Mouse (Mus musculus): Measurements from ENCODE around the gene Appl2. TPM values are rescaled to one million over a fixed set of nuclear protein-coding genes. Genes with fewer than 3 reads are reported as not detected.
A peak's percentile ranks its signal among the peaks of the same experiment; 100 is the strongest.

Appl2 gene
- polyA plus RNA-seq, 1 experiment from 2014 or later, result 30.8 TPM

DNA sequence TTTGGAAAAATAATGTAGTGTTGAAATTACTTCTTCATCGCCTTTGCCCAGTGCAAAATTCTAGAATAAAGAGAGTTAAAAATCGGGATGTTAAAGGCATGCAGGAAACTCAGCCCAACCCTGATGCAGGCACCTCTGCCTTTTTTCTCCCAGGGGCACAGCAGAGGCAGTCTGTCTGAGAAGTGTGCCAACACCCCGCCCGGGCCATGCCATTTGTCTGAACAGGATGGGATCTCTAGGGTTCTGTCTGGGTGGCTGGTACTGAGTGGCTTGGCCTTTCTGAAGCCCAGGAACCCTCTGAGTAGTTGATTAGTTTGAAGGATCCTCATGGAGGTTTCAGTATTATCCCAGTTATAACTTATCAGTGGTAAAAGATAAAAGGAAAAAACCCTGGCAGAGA is 20.3 kb downstream of the Appl2 start:
- H3K4me3 ChIP-seq, result no peak overlapping the region
- H3K27ac ChIP-seq (replicated peaks), result no peak overlapping the region
- H3K4me1 ChIP-seq, result peaks cover 14% of the 10 kb centered on the region
- H3K36me3 ChIP-seq, result peaks cover 44% of the 10 kb centered on the region
- 92% methylated on average over 4 of the region's 4 CpGs for WGBS
- no peak for DNase-seq (ENCODE audit: low spot score)
- no peaks in the 10 kb centered on the region for H3K9me3 ChIP-seq (replicated peaks)
- no peaks in the 10 kb centered on the region for H3K27me3 ChIP-seq (ENCODE audit: low read depth, poor library complexity, severe bottlenecking)

DNA sequence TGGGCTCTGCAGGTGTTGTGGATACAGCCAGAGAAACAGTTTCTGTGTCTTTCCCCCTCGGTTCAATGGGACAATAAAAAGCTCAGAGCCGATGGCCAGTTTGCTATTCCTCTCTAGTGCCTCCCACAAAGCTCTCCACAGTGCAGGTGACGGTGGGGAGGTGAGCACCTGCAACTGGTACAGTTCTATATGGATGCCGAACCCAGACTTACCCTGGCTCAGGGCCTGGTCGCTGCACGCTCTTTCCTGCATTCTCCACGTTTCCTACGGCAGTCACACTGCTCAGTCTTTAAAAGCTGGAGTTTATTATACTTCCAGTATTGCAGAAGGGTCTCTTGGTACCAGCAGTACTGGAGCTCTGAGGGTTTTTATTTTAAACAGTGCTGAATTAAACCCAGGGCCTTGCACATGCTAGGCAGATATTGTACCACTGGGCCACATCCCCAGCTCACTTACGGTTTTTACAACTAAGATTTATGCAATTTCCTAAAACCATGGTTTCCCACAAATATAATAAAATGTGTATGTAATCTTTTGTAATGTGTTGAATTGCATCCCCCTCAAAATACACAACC is 21.3 kb downstream of the Appl2 start:
- peaks cover 41% of the 10 kb centered on the region for H3K36me3 ChIP-seq

DNA sequence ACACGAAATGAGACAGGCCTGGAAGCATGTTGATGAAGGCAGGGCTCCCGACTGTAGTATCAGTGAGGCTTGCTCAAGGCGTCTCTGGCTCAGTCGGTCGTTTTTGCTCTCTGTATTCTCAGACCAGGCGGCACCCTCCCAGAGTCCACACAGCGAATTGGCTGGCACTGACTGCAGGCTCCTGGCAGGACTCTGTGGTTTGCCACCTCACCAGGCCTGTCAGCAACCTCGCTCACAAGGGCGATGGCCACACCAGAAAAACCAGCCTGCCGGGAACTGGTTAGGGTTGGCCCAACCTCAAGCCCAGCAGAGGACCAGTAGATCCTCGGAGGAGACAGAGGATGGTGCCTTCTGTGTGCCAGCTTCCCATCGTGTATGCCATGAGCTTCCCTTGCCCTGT is 23.7 kb downstream of the Appl2 start:
- H3K4me3 ChIP-seq, result no peak overlapping the region
- WGBS, result 94% methylated on average over 12 of the region's 12 CpGs
- H3K36me3 ChIP-seq, result peaks cover 49% of the 10 kb centered on the region
- DNase-seq (ENCODE audit: low spot score), result no peak
- H3K4me1 ChIP-seq, result peaks cover 13% of the 10 kb centered on the region
- no peaks in the 10 kb centered on the region for H3K27me3 ChIP-seq (ENCODE audit: low read depth, poor library complexity, severe bottlenecking)
- no peak overlapping the region for H3K27ac ChIP-seq (replicated peaks)
- H3K9me3 ChIP-seq (replicated peaks), result no peaks in the 10 kb centered on the region

More for the DNA sequence above, 21.3 kb downstream of the Appl2 start:
- H3K27me3 ChIP-seq (ENCODE audit: low read depth, poor library complexity, severe bottlenecking), result no peaks in the 10 kb centered on the region
- H3K27ac ChIP-seq (replicated peaks), result no peak overlapping the region
- DNase-seq (ENCODE audit: low spot score), result no peak
- WGBS, result 89% methylated on average over 9 of the region's 9 CpGs
- no peak overlapping the region for H3K4me3 ChIP-seq
- H3K4me1 ChIP-seq, result peaks cover 4% of the 10 kb centered on the region
- no peaks in the 10 kb centered on the region for H3K9me3 ChIP-seq (replicated peaks)

DNA sequence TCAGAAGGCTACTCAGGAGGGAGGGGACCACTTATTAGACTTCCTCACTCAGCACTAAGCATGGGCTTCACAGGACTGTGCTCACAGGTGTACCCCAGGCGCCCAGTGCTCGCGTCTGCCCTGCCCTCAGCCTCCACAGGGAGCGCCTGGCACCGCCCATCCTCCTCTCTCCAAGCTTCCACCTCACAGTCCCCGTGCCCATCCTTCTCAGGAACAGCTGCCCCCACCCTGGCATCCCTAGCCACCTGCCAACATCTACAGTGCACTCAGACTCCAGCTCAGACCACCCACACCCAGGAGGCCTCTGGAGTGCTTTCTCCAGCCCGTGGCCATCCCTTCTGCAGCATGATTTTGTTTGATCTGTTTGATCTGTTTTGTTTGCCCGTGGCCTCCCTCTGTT is 24.5 kb downstream of the Appl2 start:
- Histone ChIP-seq H3K36me3 (peaks cover 44% of the 10 kb centered on the region), H3K4me1 (peaks cover 13% of the 10 kb centered on the region), H3K27me3 (ENCODE audit: low read depth, poor library complexity, severe bottlenecking) (no peaks in the 10 kb centered on the region), H3K9me3 (replicated peaks) (no peaks in the 10 kb centered on the region), H3K4me3 (no peak overlapping the region), H3K27ac (replicated peaks) (no peak overlapping the region)
- no peak for DNase-seq (ENCODE audit: low spot score)
- WGBS, result 82% methylated on average over 8 of the region's 8 CpGs

DNA sequence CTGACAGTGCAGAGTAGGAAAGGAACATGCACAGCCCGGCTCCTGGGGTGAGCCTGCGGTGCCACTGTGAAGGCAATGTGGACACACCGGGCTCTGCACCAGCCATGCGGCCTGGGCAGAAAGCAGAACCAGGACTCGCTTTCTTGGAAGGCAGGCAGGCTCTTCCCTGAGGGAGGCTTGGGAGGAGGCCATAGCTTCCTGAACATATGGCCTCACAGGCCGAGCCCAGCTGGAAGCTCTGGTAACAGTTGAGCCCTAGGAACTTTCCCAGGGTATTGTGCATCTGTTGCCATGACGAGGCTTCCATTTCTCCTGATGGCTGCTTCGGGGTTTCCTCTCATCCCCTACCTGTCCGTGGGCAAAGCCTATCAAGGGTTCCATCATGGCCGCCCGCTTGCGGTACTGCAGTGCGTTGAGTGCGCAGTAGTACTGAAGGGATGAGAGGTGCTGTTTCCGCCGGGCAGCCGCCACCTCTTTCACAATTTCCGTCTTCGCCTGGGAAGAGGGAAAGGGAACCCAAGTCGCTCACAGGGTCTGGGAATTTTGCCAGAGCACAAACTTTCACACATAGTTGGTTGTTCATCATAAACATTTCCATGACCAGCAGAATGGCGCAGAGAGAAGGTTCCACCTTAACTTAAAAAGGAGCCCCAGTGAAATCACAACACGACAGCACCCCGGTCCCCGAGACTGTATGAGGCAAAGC is 28.0 kb downstream of the Appl2 start:
- Histone ChIP-seq H3K9me3 (replicated peaks) (no peaks in the 10 kb centered on the region), H3K4me3 (no peak overlapping the region), H3K4me1 (peaks cover 13% of the 10 kb centered on the region), H3K27me3 (ENCODE audit: low read depth, poor library complexity, severe bottlenecking) (no peaks in the 10 kb centered on the region), H3K36me3 (peaks cover 40% of the 10 kb centered on the region), H3K27ac (replicated peaks) (no peak overlapping the region; the same call in 1 of the 2 replicates)
- DNase-seq (ENCODE audit: low spot score), result no peak
- WGBS, result 94% methylated on average over 24 of the region's 24 CpGs

DNA sequence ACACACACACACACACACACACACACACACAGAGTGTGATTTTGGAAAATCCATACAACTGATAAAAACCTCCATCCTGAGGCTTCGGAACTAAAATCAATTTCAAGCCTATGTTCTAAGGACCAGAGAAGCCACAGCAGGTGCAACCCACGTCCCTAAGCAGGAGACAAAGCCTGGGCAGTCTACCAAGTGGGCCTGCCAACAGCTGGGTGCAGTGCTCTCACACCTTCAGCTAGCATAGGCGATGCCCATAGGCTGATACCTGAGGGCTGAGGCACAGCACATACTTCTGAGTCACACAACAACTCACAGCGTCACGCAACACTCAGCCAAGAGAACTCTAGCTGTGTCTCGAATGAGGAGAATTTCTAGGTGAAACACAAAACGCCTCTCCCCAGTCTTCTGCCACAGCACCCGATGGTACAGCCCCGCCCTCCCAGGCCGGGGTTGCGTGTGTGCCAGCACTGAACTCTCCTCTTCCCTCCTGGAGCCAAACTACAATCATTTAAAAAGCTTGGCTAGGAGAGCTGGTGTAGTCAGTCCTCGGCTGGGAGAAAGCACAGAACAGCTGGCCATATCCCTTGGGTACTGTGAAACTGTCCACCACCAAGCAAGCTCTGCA is 29.6 kb downstream of the Appl2 start:
- DNase-seq (ENCODE audit: low spot score), result no peak
- 91% methylated on average over 12 of the region's 12 CpGs for WGBS
- Histone ChIP-seq H3K36me3 (peaks cover 37% of the 10 kb centered on the region), H3K27ac (replicated peaks) (0 out of 2 replicates have a peak overlapping the region, but pooled peaks have one; percentile 13), H3K4me3 (no peak overlapping the region), H3K27me3 (ENCODE audit: low read depth, poor library complexity, severe bottlenecking) (no peaks in the 10 kb centered on the region), H3K9me3 (replicated peaks) (no peaks in the 10 kb centered on the region), H3K4me1 (peaks cover 13% of the 10 kb centered on the region)

DNA sequence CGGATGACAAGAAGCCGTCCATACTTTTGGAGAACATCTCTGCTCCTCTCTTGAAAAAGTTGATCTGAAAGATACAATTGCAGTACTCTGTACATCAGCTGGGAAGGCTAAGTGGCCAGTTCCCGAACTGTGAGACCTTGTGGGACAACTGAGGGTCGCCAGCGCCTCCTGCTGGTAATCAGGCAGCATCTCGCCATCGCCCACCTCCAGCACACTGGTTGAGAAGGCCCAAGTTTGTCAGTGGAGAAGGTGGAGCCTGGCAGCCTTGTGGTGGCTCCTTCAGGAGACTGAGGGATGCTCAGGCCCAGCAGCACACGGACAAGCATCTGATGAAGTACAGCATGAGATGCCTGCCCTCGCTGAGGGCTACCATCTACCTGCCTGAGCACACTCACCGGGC is 31.2 kb downstream of the Appl2 start:
- peak; percentile 44 for DNase-seq (ENCODE audit: low spot score)
- H3K4me3 ChIP-seq, result no peak overlapping the region

DNA sequence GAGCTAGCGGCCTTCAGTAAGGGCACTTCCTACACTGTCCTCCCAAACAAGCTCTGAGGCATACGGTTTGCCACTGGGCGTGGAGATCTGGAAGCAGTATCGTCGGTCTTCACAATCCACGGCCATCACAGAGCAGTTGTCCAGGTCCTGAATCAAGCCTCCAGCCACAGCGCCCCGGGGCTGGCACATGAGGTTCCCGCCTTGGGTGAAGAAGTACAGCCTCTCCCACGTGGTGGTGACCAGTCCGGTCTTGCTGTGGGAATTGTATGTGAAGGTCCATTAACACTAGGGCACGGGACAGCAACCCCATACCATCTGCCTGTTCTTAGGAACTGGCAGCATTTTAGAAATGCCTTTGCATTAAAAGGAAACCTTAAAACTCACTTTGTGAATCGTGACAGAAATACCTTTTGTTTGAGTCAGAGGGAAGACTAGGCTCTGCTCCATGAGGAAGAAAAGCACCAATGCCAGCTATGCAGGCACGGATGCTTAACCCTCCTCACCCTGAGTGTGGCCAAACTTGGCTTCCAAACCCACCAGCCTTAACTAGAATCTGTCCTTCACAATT is 35.8 kb downstream of the Appl2 start:
- H3K36me3 ChIP-seq, result peaks cover 77% of the 10 kb centered on the region
- no peaks in the 10 kb centered on the region for H3K27me3 ChIP-seq (ENCODE audit: low read depth, poor library complexity, severe bottlenecking)
- DNase-seq (ENCODE audit: low spot score), result no peak
- H3K27ac ChIP-seq (replicated peaks), result no peak overlapping the region
- WGBS, result 93% methylated on average over 14 of the region's 14 CpGs
- H3K4me3 ChIP-seq, result no peak overlapping the region
- no peaks in the 10 kb centered on the region for H3K9me3 ChIP-seq (replicated peaks)
- no peaks in the 10 kb centered on the region for H3K4me1 ChIP-seq

More for the DNA sequence above, 31.2 kb downstream of the Appl2 start:
- Histone ChIP-seq H3K36me3 (peaks cover 51% of the 10 kb centered on the region), H3K4me1 (peaks cover 13% of the 10 kb centered on the region), H3K27ac (replicated peaks) (no peak overlapping the region), H3K9me3 (replicated peaks) (no peaks in the 10 kb centered on the region), H3K27me3 (ENCODE audit: low read depth, poor library complexity, severe bottlenecking) (no peaks in the 10 kb centered on the region)
- 53% methylated on average over 10 of the region's 10 CpGs for WGBS

DNA sequence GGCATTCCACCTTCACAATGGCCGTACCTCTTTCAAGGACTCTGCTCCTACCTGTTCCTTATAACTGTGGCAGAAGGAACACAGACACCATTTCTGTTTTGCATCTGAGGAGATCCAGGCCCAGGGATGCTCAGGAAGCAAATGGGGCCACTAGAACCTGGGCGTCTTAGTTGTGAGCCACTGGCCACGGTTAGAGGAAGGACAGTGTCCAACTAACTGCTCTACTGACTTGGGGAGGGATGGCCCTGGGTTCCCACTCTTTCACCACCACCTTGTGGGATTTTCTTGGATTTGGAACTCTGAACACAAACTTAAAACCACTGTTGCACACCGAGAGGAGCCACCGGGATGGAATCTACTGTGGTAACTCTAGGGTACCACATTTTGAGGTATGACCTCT is 36.7 kb downstream of the Appl2 start:
- H3K27me3 ChIP-seq (ENCODE audit: low read depth, poor library complexity, severe bottlenecking), result no peaks in the 10 kb centered on the region
- H3K4me3 ChIP-seq, result no peak overlapping the region
- no peaks in the 10 kb centered on the region for H3K4me1 ChIP-seq
- no peak overlapping the region for H3K27ac ChIP-seq (replicated peaks)
- DNase-seq (ENCODE audit: low spot score), result no peak
- 93% methylated on average over 5 of the region's 5 CpGs for WGBS
- H3K36me3 ChIP-seq, result peaks cover 82% of the 10 kb centered on the region
- no peaks in the 10 kb centered on the region for H3K9me3 ChIP-seq (replicated peaks)

DNA sequence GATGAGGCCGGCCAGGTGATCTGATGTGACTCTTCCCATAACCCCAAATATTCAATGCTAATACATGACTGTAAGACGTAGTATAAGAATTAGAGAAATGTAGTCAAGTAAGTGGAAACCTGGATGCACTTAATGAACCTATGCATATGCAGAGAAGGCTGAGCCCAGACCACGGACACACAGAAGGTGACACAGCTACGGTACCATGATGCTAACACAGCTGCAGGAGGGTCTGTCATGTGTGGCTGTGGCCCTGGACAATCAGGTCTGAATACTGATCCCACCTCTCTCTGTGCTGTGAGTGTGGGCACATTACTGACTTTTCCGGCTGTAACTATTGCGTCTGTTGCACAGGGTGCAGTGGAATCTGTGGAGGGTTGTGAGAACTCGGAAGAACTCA is 38.0 kb downstream of the Appl2 start:
- no peak for DNase-seq (ENCODE audit: low spot score)
- H3K9me3 ChIP-seq (replicated peaks), result no peaks in the 10 kb centered on the region
- peaks cover 80% of the 10 kb centered on the region for H3K36me3 ChIP-seq
- H3K27me3 ChIP-seq (ENCODE audit: low read depth, poor library complexity, severe bottlenecking), result no peaks in the 10 kb centered on the region
- H3K4me3 ChIP-seq, result no peak overlapping the region
- 0 out of 2 replicates have a peak, but pooled peaks cover 3% of the 10 kb centered on the region for H3K4me1 ChIP-seq
- WGBS, result 90% methylated on average over 7 of the region's 7 CpGs
- H3K27ac ChIP-seq (replicated peaks), result no peak overlapping the region

DNA sequence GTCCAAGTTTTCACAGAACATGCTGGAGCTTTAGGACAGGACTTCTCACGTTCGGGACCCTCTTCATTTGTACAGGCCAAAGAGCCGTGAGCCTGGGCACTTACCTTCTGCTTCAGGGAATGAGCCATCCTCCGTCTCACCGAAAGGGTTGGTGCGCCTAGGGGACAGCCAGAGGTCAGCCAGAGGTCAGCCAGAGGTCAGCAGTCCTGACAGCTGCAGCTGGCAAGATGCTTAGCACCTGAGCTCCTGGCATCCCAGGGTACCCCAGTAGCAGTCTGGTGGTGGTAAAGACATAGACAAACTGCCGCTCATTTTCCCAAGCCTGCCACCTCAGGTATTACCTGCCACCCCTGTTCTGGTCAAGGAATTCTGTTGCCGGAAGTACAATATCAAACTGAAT is 39.9 kb downstream of the Appl2 start:
- 86% methylated on average over 8 of the region's 8 CpGs for WGBS
- DNase-seq (ENCODE audit: low spot score), result no peak
- Histone ChIP-seq H3K36me3 (peaks cover 89% of the 10 kb centered on the region), H3K9me3 (replicated peaks) (no peaks in the 10 kb centered on the region), H3K4me3 (no peak overlapping the region), H3K4me1 (0 out of 2 replicates have a peak, but pooled peaks cover 3% of the 10 kb centered on the region), H3K27ac (replicated peaks) (no peak overlapping the region), H3K27me3 (ENCODE audit: low read depth, poor library complexity, severe bottlenecking) (no peaks in the 10 kb centered on the region)

DNA sequence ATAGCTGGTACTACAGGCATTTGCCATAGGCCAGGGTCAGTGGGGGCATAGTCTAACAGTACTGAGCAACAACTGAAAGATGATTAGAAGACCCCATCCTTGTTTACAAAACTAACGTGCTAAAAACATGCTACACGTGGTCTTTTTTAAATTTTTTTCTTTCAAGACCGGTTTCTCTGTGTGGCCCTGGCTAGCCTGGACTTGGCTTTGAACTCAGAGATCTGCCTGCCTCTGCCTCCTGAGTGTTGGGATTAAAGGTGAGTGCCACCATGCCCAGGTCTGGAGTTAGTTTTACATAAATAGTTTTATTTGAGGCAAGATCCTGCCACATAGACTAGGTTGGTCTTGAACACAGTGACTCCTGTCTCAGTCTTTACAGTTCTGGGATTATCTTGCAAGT is 41.4 kb downstream of the Appl2 start:
- H3K9me3 ChIP-seq (replicated peaks), result no peaks in the 10 kb centered on the region
- H3K4me3 ChIP-seq, result no peak overlapping the region
- DNase-seq (ENCODE audit: low spot score), result no peak
- 0 out of 2 replicates have a peak, but pooled peaks cover 3% of the 10 kb centered on the region for H3K4me1 ChIP-seq
- no peaks in the 10 kb centered on the region for H3K27me3 ChIP-seq (ENCODE audit: low read depth, poor library complexity, severe bottlenecking)
- peaks cover 86% of the 10 kb centered on the region for H3K36me3 ChIP-seq
- 91% methylated on average over 3 of the region's 3 CpGs for WGBS
- H3K27ac ChIP-seq (replicated peaks), result no peak overlapping the region

Data from midbrain, embryonic 10.5 days (tissue).